Mouse (Mus musculus) cerebellum, adult 8-10 months (tissue): ENCODE results near the gene Rbpjl.

Experiments
- DNase-seq: peaks from one replicate; pipeline ENCODE4 v3.0.0; 2022

Gene Rbpjl

DNA sequence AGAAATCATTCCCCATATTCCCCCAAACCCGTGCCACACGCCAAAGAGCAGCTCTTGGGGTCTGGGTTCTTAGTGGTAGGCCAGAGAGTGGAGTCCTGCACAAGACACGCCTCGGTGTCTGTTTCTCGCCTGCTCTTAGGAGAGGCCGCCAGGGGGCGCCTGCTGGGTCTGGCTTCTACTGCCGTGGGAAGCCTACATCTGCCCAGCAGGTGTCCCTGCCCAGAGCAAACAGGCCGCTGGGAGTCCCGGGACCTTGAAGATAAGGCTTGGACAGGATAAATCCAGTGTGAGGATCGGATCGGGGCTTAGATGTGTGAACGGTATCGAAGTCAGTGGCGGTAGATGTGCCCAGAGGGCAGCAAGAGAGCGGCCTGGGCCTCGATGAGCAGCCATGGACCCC, at the start of gene Rbpjl:
Gene Rbpjl, plus strand, starts transcription at position 236 of the 400 bp plus-strand sequence.
- peak; percentile 27 for DNase-seq

DNA sequence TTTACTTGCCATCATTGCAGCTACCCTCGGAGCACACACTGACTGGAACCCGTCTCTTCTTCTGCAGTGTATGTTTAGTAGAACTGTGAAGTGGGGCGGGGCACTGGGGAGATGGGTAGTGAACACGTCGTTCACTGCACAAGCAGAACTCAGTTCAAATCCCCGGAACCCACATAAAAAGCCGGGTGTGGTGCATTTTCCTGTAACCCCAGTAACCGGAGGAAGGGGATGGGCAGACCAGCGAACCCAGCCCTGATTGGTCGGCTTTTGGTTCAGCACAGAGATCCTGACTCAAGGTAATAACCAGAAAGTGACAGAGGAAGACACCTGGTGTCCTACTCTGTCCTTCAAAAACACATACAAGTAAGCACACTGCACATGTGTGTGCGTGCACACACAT, 49.6 kb upstream of the Rbpjl start:
- no peak for DNase-seq

GRCm38 (mm10) chr2:164356177-164356967, 46.6 kb upstream of the Rbpjl start:
- DNase-seq = no peak

- DNase-seq = no peak
Measured at GRCm38 (mm10) chr2:164358373-164358772, 44.6 kb upstream of the Rbpjl start.

DNA sequence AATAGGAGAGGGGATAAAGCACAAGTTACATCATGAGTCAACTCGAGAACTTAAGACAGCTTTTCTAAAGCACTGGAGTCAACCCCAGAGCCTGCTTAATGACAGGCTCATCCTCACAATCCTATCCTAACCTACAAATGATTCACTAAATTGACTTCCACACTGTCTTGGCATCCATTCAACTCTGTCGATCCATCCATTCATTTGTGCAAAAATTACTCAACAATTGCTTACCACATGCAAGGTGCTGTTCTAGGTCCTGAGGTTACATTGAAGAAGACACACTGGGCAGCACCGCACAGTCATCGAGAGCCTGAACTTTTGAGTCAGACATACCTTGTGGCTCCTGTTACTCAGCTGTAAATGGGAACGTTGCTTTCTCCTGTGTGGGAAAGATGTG, 43.9 kb upstream of the Rbpjl start:
- DNase-seq = no peak

GRCm38 (mm10) chr2:164359668-164360067, 43.3 kb upstream of the Rbpjl start:
- DNase-seq = no peak

- no peak for DNase-seq
Measured at GRCm38 (mm10) chr2:164360974-164361657, 41.8 kb upstream of the Rbpjl start.

DNA sequence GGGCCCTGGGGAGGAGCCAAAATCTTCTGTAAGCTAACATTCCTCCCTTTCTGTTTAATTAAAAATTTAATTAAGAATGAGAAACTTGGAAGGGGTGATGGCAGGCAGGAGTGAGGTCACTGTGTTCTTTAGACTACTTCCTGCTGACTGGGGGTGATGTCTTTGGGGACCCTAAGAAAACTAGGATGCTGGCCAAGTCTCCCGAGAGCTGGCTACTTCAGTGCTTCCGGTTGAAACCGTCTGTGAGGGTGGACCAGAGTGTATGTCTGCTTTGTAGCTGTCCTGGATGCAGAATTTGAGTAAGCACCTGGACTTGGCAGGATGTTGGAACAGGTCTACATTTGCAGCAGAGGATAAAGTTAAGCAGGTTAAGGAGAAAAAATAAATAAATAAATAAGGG, 36.0 kb upstream of the Rbpjl start:
- DNase-seq = no peak

DNA sequence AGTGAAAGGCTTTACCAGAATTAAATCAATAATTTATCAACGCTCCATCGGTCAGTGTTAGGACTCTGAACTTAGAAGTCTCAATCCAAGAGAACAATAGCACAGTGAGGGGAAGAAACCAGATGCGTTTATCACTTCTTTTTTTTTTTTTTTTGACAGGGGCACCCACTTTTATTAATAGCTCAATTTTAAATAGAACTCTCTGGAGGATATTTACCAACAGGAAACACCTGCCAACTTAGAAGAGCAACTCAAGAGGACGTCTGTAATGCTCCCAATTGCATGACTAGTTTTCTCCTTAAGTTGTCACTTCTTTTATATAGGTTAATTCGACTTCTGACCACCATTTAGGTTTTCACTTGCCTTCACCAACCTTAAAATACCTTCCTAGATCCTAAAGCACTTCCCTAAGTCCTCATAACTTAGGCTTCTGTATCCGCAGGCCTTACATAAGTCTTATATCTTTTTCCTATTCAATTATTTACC, 34.3 kb upstream of the Rbpjl start:
- no peak for DNase-seq

DNA sequence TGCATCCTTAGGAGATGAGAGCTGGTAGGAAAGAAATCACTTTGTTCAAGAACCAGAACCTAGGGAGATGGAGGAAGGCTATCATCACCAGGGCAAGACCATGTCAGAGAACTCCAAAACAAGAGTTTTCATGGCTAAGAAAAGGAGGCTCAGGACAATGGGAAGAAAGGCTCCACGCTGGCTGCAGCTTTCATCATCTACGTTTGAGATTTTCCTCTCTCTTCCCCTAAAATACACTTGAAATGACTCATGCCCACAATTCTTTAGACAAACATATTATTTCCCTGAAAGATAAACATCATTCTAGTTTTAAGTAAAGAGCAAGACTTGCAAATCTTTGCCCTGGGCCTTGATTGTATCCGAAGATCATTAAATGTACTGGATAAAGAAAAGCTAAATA, 31.6 kb upstream of the Rbpjl start:
- DNase-seq = no peak

GRCm38 (mm10) chr2:164372408-164373053, 30.4 kb upstream of the Rbpjl start:
- no peak for DNase-seq

- DNase-seq = no peak
Measured at GRCm38 (mm10) chr2:164373187-164373586, 29.8 kb upstream of the Rbpjl start.

GRCm38 (mm10) chr2:164377478-164378426, 25.2 kb upstream of the Rbpjl start:
- DNase-seq = no peak

- DNase-seq = no peak
Measured at GRCm38 (mm10) chr2:164381726-164382125, 21.2 kb upstream of the Rbpjl start.

- no peak for DNase-seq
Measured at GRCm38 (mm10) chr2:164382971-164383370, 20.0 kb upstream of the Rbpjl start.

- no peak for DNase-seq
Measured at GRCm38 (mm10) chr2:164383656-164384399, 19.1 kb upstream of the Rbpjl start.

GRCm38 (mm10) chr2:164385927-164386763, 16.8 kb upstream of the Rbpjl start:
- peak; percentile 12 for DNase-seq

DNA sequence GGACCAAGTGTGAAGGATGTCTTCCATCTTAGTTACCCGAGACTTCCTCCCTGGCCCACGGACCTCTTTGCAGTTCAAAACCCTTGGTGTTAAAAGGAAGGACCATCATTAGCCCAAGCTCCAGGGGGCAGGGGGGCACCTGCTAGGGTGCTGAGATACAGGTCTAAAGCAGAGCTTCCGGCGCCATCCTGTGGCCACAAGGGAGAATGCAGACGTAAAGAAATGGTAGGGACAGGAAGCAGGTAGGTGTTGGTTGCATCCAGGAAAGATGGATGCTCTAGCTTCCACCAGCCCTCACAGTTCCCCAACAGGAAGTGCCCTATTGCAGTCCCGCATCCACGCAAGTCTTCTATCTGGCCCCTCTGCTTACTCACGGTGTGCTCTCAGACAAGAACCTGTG, 16.0 kb upstream of the Rbpjl start:
- peak; percentile 18 for DNase-seq

GRCm38 (mm10) chr2:164389020-164389419, 13.9 kb upstream of the Rbpjl start, which contains the start of gene Slpi:
Gene Slpi, minus strand, starts transcription at chr2:164389095.
- no peak for DNase-seq

- DNase-seq = peak; percentile 83
Measured at GRCm38 (mm10) chr2:164389499-164389898, 13.4 kb upstream of the Rbpjl start.

DNA sequence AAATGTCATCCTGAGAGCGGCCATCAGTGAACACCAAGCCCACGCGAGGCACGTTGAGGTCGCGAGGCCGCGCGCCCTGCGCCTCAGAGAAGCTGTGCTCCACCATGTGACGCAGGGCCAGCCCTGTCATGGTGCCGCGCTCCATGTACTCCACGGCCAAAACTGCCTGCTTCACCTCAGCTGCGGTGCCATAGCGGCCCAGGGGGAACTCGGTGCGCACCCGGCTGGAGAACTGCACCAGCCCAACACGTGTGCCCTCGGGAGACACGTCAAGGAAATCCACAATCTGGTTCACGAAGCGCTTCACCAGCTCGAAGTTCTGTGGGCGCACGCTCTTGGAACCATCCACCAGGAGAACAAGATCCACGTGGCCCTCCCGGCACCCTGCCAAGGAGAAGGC, 9.8 kb upstream of the Rbpjl start:
- DNase-seq = no peak
